In genomic region chr13:94519276-94519675, GRCm38 (mm10) we compare ENCODE assay signal across 31 mouse cellular contexts.
A peak's percentile ranks its signal among the peaks of the same experiment; 100 is the strongest.
DNase-seq lines count a peak whose midpoint lies in the region; ATAC-seq and TF ChIP-seq lines count a peak whose summit lies in the region.
"Had no signal": no experiment of that assay in that cellular context is flagged by ENCODE, and none has a peak within 500 bp of the region (broad histone marks: within the 10 kb centered on the region; RNA-seq: fewer than 3 reads in every experiment).

No protein-coding gene starts in this region.

- TF ChIP-seq POLR2A in heart, adult 2 months (IDR thresholded peaks at IDR 0.05; ENCODE audit: insufficient read depth, low read depth, low read length): no peak

- no peak for TF ChIP-seq CTCF in heart, adult 2 months (IDR thresholded peaks at IDR 0.05)

- H3K9ac ChIP-seq in heart, adult 2 months (ENCODE audit: low read depth, low read length): no peak overlapping the region
- no peak overlapping the region for H3K9ac ChIP-seq in heart, embryonic 13.5 days
- H3K9ac ChIP-seq: hindbrain, embryonic 15.5 days; limb, embryonic 13.5 days; liver, embryonic 12.5 days; midbrain, embryonic 13.5 days had no signal

- H3K27me3 ChIP-seq in heart, adult 2 months (ENCODE audit: control insufficient read depth, insufficient read depth, low read length): no peaks in the 10 kb centered on the region
- no peaks in the 10 kb centered on the region for H3K27me3 ChIP-seq in heart, embryonic 13.5 days (replicated peaks)
- H3K27me3 ChIP-seq: hindbrain, embryonic 15.5 days; limb, embryonic 13.5 days; liver, embryonic 12.5 days; midbrain, embryonic 13.5 days; Patski had no signal

- intact Hi-C loops in heart, adult 2 months (cut with DNase I): no loop called here
- intact Hi-C loops in heart, postnatal 10 days (cut with DNase I): no loop called here

- H3K79me2 ChIP-seq in heart, adult 2 months (replicated peaks; ENCODE audit: control insufficient read depth, insufficient read depth, low read length): no peaks in the 10 kb centered on the region

- no peak overlapping the region for H3K4me2 ChIP-seq in heart, embryonic 13.5 days
- H3K4me2 ChIP-seq: hindbrain, embryonic 15.5 days; limb, embryonic 13.5 days; liver, embryonic 12.5 days; midbrain, embryonic 13.5 days had no signal

- peak in 1 of 2 experiments; percentile 13 for DNase-seq in heart, adult 2 months
- DNase-seq in heart, adult 8-10 months (ENCODE audit: low spot score): no peak
- DNase-seq in adipocyte (ENCODE audit: low spot score): peak; percentile 2
- peak; percentile 9 to 18 for DNase-seq in heart, postnatal 10 days
- no peak for DNase-seq in urinary bladder, postnatal 36 days (ENCODE audit: low spot score in 2 of 2)
- no peak for DNase-seq in left cerebral cortex, adult 11 months (ENCODE audit: low spot score)
- DNase-seq: adrenal gland, postnatal 25 days; cerebellum, adult 11-12 months; cerebellum, adult 9-11 months; gastrocnemius, adult 2 months; gastrocnemius, postnatal 36 days; kidney, adult 2 months; kidney, postnatal 36 days; lung, adult 18-20 months; right cerebral cortex, adult 18-20 months; right cerebral cortex, postnatal 4 days; thymus, adult 18-20 months; thymus, postnatal 25 days had no signal

- peak overlapping the region; percentile 44; the same call in 1 of the 2 replicates for H3K27ac ChIP-seq in heart, adult 2 months
- peak overlapping the region; percentile 87 for H3K27ac ChIP-seq in heart, embryonic 13.5 days (replicated peaks)
- H3K27ac ChIP-seq: gastrocnemius, adult 2 months; hindbrain, embryonic 10.5 days; hindbrain, embryonic 15.5 days; layer of hippocampus, adult 2 months; limb, embryonic 13.5 days; liver, embryonic 12.5 days; macrophage; midbrain, embryonic 13.5 days; stomach, postnatal 0 days had no signal

- ATAC-seq in heart, embryonic 13.5 days (ENCODE audit: extremely low read depth, insufficient number of reproducible peaks, low FRiP score, low TSS enrichment): no peak; the same call in 1 of the 2 replicates
- ATAC-seq: forebrain, embryonic 16.5 days; liver, embryonic 12.5 days; lung, postnatal 0 days; midbrain, embryonic 13.5 days; Patski had no signal

- H3K4me1 ChIP-seq in heart, adult 2 months (ENCODE audit: control insufficient read depth, insufficient read depth, low read length): peaks cover 4% of the 10 kb centered on the region
- peaks cover 31% of the 10 kb centered on the region for H3K4me1 ChIP-seq in heart, embryonic 13.5 days
- H3K4me1 ChIP-seq: hindbrain, embryonic 10.5 days; hindbrain, embryonic 15.5 days; limb, embryonic 13.5 days; midbrain, embryonic 13.5 days had no signal

- H3K4me3 ChIP-seq in heart, adult 2 months: no peak overlapping the region
- H3K4me3 ChIP-seq in heart, embryonic 13.5 days: no peak overlapping the region
- H3K4me3 ChIP-seq: erythroblast, embryonic 14.5 days; gastrocnemius, adult 2 months; hindbrain, embryonic 10.5 days; hindbrain, embryonic 15.5 days; layer of hippocampus, adult 2 months; limb, embryonic 13.5 days; liver, embryonic 12.5 days; midbrain, embryonic 13.5 days had no signal

- 0 out of 2 replicates have a peak, but pooled peaks cover 3% of the 10 kb centered on the region for H3K36me3 ChIP-seq in heart, adult 2 months (ENCODE audit: control insufficient read depth, insufficient read depth, low read length)
- H3K36me3 ChIP-seq in heart, embryonic 13.5 days: peaks cover 12% of the 10 kb centered on the region
- H3K36me3 ChIP-seq: hindbrain, embryonic 10.5 days; hindbrain, embryonic 15.5 days; midbrain, embryonic 13.5 days had no signal

- TF ChIP-seq EP300 in heart, adult 2 months (IDR thresholded peaks at IDR 0.05; ENCODE audit: insufficient read depth, low read depth, low read length): no peak

- 70% methylated on average over 8 of the region's 8 CpGs for WGBS in heart, adult 2 months
- 53% methylated on average over 8 of the region's 8 CpGs for WGBS in heart, embryonic 13.5 days

- H3K9me3 ChIP-seq in heart, embryonic 13.5 days: no peaks in the 10 kb centered on the region
- H3K9me3 ChIP-seq: hindbrain, embryonic 10.5 days; hindbrain, embryonic 15.5 days; limb, embryonic 13.5 days; liver, embryonic 12.5 days; midbrain, embryonic 13.5 days had no signal

Comparison
In these comparisons a context has a peak if more than half of its experiments do, and no peak if none do; other contexts are left out.
1. DNase-seq: peak in adipocyte (single experiment) and heart, postnatal 10 days (2 of 2); none in heart, adult 8-10 months (single experiment), urinary bladder, postnatal 36 days (0 of 2) and left cerebral cortex, adult 11 months (single experiment).